Mouse (Mus musculus): ENCODE measurements around the gene Skp2.
"Not testable (repeated sequence)": the region's sequence is repeated elsewhere in the genome, so short reads cannot be mapped to it uniquely, and the experiment has no call there.

Skp2 gene

DNA sequence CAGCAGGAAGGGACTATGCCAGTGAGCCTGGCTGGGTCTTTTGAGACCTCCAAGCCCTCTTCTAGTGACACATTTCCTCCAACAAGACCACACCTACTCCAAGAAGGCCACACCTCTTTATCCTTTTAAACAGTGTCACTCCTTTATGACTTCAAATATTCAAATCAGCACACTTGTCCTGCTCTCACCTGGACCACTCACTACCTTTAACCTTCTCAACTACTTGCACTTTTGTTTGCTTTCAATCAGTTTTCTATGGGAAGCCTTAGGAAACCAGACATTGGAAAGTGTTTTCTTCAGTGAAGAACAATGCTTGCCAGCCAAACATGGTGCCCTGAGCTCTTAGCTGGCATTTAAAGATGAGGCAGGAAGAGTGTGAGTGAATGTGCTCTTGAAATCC, at the start of gene Skp2:
Gene Skp2 (minus strand): TSS at position 101 of the 400 bp plus-strand sequence.
- no peak for ATAC-seq (ENCODE audit: low TSS enrichment)

GRCm38 (mm10) chr15:9198421-9198820, 43.2 kb upstream of the Skp2 start:
- ATAC-seq (ENCODE audit: low TSS enrichment): no peak

- ATAC-seq (ENCODE audit: low TSS enrichment): not testable (repeated sequence)
Measured at GRCm38 (mm10) chr15:9192685-9193084, 37.5 kb upstream of the Skp2 start.

DNA sequence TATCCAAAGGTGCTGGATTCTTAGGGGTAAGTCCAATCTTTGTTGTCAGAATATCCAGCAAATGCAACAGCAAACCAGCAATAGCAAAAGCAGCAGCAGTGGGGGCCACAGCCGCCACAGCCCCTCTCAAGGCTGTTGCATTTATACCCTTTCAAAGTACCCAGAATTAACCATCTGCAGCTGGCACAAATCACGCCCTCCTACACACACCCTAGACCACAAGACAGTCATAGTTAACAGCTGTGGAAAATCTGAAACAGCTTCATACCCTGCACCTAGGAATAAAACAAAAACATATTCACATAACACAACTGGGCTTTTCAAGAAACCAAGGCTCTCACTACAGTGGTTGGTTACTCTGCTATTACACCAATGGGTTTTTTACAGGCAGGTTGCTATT, 34.6 kb upstream of the Skp2 start:
- ATAC-seq (ENCODE audit: low TSS enrichment): peak; percentile 78

GRCm38 (mm10) chr15:9183995-9184394, 28.8 kb upstream of the Skp2 start:
- ATAC-seq (ENCODE audit: low TSS enrichment): no peak

- ATAC-seq (ENCODE audit: low TSS enrichment): no peak
Measured at GRCm38 (mm10) chr15:9177038-9177437, 21.8 kb upstream of the Skp2 start.

- ATAC-seq (ENCODE audit: low TSS enrichment): peak; percentile 97
Measured at GRCm38 (mm10) chr15:9164125-9164524, 8.9 kb upstream of the Skp2 start.

DNA sequence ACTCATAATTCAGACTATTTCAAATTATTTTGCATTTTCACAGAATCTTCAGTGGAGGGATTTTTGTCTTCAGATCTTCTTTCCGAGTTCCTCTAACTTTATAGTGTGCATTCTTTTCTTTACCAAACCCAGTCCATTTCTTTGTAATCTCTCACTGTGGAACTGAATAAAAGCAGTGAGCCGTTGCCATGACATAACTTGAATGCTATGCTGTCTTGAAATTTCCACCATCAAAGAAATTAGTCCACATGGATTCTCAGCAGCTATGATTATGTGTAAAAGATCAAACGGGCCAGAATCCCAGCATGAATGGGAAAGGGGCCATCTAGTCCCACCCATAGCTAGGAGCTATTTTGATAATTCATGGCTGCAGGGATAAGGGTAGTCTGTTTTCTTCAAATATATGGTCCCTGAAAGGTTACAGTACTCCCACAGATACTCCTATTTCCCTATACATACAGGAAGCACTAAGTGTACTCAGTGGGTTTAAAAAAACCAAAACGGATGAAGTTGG, 7.4 kb upstream of the Skp2 start:
- ATAC-seq (ENCODE audit: low TSS enrichment): no peak

GRCm38 (mm10) chr15:9140684-9141171, 14.5 kb downstream of the Skp2 start:
- peak; percentile 60 for ATAC-seq (ENCODE audit: low TSS enrichment)

- ATAC-seq (ENCODE audit: low TSS enrichment): peak; percentile 99
Measured at GRCm38 (mm10) chr15:9140252-9140680, 15.0 kb downstream of the Skp2 start, which contains the start of gene Lmbrd2. TSS of gene Lmbrd2 (plus strand) at chr15:9140550.

GRCm38 (mm10) chr15:9139447-9139846, 15.8 kb downstream of the Skp2 start:
- ATAC-seq (ENCODE audit: low TSS enrichment): no peak

GRCm38 (mm10) chr15:9134891-9135507, 20.2 kb downstream of the Skp2 start:
- no peak for ATAC-seq (ENCODE audit: low TSS enrichment)

- peak; percentile 53 for ATAC-seq (ENCODE audit: low TSS enrichment)
Measured at GRCm38 (mm10) chr15:9132693-9133443, 22.4 kb downstream of the Skp2 start.

DNA sequence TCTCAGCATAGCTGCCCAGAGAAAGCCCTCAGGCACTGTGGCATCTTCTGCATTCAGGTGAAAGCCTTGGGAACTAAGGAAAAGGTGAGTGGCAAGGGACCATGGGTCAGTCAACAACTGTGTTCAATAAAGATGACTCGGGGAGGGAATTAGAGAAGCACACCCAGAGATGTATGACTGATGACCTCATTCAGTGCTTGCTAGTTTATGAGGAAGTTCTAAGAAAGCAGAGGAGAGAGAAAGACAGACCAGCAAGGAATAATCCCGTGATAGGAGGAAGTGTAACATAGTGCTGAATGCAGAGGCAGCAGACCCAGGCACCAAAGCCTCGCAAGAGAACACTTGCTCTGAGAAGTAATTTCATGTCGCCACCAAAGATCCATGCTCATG, 23.7 kb downstream of the Skp2 start:
- no peak for ATAC-seq (ENCODE audit: low TSS enrichment)

- ATAC-seq (ENCODE audit: low TSS enrichment): peak; percentile 76
Measured at GRCm38 (mm10) chr15:9130772-9131498, 24.3 kb downstream of the Skp2 start.

DNA sequence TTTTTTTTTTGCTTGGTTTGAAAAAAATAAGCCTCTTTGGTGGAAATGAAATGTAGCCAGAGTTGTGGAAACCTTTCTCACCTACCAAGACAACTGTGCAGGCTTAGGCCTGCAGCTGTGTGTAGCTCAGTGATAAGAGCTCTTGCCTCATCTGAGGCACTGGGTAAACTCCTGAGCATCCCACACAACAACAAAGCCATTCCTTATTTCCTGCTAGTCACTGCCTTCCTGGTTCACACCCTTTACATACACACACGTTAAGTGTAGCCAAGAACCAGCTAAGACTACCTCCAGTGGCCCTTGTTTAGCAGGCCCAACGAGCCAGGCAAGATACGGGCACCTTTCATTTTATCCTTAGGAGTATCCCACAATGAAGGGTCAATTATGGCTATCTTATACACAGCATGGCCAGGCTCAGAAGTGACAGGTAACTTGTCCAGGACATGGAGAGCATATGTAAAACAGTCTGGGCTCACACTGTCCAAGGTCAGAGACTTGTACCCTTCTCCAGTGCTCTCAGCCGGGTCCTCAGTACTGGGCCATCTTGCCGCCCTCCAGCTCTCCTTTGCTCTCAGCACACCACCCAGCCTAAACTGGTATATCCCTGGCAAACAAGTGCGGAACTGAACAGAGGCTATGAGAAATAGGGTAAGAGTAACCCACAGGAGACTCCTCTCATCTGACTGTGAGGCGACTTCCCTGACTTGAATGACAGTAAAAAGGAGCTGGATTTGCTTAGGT, 28.0 kb downstream of the Skp2 start:
- no peak for ATAC-seq (ENCODE audit: low TSS enrichment)

GRCm38 (mm10) chr15:9124856-9125255, 30.4 kb downstream of the Skp2 start:
- no peak for ATAC-seq (ENCODE audit: low TSS enrichment)

DNA sequence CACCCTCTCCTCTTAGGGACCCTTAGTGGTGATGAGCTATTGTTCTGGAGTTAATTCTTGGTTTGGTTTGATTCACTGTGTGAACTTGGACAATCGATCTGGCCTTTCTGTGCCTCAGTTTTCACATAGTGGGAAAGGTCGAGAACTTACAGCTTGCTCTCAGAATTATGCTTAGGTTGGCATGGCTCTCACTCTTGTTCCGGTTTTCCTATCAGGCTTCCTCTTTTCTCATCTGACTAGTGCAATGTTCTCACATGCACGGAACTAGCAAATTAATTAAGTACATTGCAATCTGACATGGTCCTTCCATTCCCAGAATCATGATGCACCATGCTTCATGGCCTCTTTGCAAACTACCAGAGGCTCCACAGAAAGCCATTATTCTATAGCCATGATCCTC, 32.2 kb downstream of the Skp2 start:
- no peak for ATAC-seq (ENCODE audit: low TSS enrichment)

DNA sequence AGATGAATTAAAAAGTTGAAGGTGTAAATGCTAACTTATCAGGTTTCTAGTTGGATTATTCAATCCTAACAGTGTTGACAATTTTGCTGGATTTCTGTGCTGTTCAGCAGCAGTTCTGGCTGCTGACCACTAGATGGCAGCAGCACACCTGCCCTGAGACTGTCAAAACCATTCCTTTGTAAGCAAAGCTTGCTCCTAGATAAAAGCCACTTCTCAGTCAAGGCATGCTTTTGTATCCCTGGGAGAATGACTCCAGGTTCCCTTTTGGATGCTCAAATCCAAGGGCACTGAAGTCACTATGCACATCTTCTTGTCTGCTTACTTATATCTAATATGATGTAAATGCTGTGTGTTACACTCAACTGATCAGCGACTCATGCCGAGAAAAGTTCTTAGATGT, 35.1 kb downstream of the Skp2 start:
- peak; percentile 78 for ATAC-seq (ENCODE audit: low TSS enrichment)

GRCm38 (mm10) chr15:9118852-9119251, 36.4 kb downstream of the Skp2 start:
- ATAC-seq (ENCODE audit: low TSS enrichment): no peak

DNA sequence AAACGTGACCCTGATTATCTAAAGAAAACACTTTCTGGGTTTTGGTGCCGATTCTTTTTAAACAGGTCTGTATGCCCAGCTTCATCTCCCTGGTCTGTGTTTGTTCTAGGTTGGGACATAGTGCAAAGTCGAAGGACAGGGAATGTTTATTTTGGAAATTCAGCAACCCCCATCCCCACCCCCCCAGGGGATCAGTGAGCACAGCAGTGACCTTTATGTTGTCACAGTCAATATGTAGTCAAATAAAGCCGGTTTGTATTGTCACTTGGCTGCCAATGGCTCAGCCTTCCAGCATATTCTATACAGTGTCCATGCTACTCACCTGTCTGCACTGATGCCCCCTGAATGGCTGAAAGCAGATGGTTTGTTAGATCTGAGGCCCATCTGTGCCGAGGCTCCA, 40.6 kb downstream of the Skp2 start:
- ATAC-seq (ENCODE audit: low TSS enrichment): no peak

- ATAC-seq (ENCODE audit: low TSS enrichment): no peak
Measured at GRCm38 (mm10) chr15:9114131-9114530, 41.1 kb downstream of the Skp2 start.

All from frontal cortex, adult (tissue).